Mouse (Mus musculus): ENCODE data around the gene Syk.

Gene Syk

DNA sequence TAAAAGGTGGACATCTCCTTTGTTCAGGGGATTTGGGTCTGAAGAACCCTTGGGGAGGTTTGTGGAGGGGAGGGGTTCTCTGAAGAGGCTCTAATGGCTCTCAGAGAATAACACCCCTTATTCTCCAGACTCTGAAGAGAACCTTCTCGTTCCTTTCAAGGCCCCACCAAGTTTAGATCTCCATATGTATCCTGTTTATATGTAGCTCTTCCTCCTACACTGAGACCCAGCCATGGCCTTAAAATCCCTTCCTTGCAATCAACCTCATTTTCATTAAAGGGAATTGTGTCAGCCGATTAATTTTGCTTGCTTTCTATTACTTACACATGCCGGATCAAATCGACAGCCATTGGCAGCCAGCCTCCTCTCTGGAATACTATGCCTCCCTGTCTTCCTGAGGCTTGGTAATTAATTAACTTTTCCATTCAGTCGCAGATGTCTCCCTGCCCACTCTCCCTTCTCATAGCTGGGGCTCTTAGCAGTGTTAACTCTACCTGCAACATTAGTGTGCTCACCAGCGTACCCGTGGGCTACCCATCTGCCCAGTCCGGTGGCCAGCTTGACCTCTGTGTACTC lies 13.7 kb upstream of the Syk start:
- no peak for DNase-seq (ENCODE audit: low spot score)

DNA sequence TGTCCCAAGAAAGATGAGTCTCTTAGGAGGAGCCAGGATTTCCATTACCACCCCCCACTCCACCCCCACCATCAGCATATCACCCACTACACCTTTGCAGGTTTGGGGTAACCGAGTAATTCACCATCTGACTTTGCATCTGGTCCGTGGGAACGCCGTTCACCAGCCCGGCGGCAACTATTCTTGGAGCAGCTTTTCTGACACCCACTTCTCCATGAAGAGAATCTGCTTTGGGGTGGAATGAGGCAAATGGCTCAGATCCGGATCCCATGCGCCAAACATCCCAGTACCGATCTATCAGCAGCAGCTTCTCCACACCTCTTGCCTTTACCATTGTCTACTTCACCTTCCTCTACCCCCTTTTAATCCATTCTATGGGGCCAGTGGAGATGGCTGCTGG lies 12.7 kb upstream of the Syk start:
- DNase-seq (ENCODE audit: low spot score) = no peak

DNA sequence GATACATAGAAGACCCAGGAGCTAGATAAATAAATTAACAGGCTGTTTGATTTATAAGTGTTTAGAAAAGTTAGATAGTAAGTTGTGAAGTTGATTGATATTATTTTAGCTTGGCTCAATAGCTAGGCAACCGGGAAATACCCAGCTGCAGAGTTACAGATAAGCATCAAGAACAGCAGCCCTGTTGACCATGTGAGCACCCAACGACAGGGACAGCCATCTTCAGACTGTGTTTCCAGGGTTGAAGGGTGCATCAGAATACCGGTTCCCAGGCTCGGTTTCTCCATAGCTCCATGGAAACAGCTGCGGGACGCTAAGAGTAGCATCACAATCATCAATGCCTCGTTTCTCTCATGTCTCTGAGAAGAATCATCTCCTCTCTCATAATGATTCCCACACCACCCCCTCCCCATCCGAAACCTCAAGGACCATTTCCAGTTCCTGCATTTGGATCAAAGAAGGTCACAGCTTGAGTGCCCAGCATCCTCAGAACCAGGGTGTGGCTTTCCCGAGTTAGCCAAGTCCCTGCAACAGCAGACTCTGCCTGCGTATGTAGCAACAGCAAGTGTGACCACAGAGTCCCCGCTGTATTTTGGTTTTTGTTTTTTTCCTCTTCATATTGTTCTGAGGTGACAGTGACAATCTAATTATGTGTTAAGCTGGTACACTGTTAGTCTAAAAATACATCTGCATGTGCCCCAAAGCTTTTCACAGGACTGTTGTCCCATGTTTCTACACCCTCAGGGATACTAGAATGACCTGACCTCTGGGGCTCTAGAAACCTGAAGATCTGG lies 11.2 kb upstream of the Syk start:
- DNase-seq (ENCODE audit: low spot score) = no peak

DNA sequence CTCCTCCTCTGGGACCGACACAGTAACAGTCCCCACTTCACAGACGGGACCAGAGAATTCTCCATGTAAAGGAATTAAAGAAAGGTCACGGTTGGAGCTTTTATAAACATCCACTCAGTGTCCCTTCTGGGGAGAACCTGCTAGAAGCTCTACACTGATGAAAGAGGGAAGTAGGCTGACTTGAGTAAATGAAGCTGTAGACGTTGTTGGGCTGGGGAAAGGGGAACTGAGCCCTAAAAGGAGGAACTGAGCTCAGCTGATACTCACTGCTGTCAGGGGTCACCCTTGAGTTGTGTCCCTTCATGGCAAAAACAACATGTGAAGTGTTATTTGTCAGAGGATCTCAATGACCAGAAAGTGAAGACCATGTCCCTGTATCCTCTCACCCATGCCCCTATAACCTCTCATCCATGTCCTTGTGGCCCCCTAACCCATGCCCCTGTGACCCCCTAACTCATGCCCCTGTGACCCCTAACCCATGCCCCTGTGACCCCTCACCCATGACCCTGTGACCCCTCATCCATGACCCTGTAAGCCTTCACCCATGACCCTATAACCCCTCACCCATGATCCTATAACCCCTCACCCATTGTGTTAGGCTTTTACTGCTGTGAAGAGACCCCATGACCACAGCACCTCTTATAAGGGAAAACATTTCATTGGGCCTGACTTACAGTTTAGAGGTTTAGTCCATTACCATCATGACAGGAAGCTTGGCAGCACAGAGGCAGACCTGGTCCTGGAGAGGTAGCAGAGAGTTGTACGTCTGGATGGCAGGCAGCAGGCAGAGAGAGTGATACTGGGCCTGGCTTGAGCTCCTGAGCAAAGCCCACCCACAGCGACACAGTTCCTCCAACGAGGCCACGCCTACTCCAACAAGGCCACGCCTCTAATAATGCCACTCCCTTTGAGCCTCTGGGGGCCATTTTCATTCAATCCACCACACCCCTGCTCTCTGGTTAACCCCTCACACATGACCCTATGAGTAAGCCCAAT lies 10.2 kb upstream of the Syk start:
- DNase-seq (ENCODE audit: low spot score) = no peak

DNA sequence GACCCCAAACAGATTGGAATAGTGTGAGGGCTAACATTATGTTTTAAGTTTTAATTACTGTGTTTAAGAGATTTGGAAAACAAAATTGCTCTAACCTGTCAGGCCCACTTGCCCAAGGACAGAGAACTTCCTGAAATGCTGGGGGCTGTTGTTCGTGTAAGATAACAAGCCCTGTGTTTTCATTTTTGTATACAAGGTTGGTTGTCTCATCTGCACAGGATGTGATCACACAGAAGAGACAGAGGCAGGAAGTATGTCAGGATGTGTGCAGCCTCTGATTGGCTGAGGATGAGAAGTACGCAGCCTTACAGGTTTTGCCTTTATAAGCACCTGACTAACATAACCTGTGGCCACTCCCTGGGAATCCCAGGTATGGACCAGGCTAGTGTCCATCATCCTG lies 8.7 kb upstream of the Syk start:
- DNase-seq (ENCODE audit: low spot score) = no peak

DNA sequence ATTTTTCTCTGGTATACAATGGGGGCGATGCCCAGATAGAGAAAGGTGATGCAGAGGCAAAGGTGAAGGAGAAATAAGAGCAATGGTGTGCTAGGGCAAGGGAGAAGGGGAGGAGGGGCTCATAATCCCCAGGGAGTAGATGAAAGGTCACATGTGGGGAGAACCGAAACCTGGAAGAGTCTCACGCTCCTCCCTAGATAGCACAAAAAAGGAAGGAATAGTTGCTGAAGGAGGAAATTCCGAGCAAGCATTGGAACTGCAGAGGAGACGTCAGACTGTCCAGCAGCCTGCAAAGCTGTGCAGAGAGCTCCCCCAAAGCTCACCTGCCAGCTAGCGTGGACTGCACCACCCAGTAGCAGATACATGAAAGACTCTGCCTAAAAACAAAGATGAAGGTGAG lies 7.5 kb upstream of the Syk start:
- no peak for DNase-seq (ENCODE audit: low spot score)

DNA sequence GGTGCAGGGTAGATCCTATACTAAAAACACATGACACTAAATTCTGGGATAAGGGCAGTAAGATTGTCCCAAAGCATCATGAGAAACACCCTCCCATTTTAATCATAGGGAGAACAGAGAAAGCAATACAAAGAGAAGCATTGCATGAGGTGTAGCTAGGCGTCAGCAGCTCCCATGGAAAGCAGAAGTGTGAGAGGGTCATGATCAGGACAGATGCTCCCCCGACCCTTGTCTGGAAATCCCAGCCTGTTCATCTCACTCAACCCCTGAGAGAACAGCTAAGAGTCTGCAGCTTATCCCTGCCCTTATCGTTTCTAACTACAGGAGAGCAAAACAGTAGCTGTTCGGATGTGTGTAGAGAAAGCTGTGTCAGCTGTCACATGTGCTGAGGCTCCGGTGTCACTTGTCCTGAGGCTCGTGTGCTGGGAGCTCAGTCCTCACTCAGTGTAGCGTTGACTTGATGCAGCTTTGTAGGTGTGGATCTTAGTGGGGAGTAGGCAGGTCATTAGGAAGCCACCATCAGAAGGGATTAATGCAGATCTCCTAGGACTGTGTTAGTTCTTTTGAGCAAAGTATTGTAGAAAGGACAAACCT lies 6.9 kb upstream of the Syk start:
- DNase-seq (ENCODE audit: low spot score) = no peak

DNA sequence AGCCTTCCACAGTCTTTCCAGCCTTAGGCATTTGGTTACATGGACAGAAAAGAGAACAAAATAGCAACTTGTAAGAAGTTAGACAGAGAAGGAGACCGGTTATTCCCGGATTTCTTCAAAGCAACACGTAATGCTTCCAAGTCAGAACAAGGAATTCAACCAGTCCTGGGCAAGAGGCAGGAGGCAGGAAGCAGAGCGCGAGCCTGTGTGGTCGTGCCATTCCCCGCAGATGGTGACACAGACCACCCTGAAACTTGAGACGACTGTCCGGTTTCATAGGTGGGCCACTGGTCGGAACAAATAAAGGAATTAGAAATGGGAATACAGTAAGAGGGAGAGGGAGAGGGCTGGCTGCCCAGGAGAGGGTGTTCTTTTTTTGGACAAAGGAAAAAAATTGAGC lies 6.1 kb upstream of the Syk start:
- DNase-seq (ENCODE audit: low spot score) = no peak

DNA sequence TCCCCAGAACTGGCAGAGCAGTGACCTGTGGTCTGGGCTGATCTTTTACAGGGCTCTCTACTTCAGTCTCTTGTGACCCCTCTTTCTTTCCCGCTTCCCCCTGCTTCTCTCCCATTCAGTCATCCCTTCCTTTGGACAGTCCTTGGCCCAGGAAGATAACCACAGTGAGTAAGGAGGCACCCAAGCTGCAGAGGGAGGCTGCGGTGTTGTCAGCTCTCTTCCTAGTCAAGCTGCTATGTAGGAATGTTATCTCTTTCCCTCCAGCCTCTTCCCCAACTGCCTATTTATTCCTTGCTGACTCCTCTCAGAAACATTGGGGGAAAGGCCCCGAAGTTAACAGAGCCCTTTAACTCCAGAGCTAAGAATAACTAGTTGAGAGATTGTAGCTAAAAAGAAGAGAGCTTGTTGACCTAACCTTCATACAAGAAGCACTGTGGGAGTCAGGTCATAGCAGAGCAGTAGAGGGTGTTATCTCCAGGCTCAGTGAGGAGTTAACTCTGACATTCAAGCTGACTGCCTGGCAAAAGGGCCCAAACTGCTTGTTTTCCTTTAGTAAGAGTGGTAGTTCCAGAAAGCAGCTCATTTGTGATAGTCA lies 5.5 kb upstream of the Syk start:
- DNase-seq (ENCODE audit: low spot score) = no peak

DNA sequence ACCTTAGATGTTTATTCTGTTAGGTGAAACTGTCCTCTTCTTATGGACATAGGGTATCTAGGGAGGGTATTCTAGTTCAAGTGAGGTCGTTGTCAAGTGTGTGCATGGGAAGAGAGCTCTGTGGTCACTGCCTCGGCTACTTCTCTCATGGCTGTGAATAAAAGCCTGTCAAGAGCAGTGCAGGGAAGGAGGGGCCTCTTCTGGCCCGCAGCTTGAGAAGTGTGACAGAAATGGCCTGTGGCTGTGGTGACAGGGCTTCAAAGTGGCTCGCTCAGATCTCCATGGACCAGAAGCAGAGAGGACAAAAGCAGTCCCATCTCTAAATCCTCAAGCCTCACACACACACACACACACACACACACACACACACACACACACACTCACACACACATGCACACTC lies 5.0 kb upstream of the Syk start:
- DNase-seq (ENCODE audit: low spot score) = no peak

DNA sequence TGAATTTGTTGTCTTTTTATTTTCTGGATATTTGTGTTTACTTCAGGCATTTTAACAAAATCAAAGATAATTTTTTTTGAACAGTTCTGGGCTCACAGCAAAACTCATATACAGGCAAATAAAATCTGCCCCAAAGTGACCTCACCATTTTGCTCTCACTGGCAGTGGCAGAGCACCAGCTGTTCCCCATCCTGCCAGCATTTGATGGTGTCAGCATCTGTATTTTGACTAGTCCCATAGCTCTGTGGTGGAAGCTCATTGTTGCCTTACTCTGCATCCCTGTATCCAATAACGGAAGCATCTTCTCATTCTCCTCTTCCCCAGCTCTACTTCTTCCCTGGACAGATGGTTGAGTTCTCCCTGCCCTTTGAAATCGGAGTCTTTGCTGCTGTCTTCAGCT lies 4.2 kb upstream of the Syk start:
- DNase-seq (ENCODE audit: low spot score) = no peak

DNA sequence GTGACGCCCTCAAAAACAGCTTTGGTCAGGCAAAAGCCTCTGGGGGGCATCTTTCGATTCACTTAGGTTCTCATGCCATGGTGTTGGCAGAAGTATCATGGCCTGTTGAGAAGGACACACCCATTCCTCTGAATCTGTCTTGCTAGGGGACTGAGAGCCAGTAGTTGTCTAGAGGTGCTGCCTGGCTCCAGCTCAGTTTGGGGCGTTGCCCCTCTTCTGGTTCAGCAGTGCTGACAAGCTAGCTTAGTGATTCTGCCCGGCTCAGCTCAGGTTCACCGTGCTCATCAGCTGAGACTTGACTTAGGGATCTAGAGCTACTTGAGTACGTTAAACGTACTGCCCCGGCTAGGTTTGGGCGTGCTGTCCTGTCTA lies 481 bp upstream of the Syk start:
- no peak for DNase-seq (ENCODE audit: low spot score)

DNA sequence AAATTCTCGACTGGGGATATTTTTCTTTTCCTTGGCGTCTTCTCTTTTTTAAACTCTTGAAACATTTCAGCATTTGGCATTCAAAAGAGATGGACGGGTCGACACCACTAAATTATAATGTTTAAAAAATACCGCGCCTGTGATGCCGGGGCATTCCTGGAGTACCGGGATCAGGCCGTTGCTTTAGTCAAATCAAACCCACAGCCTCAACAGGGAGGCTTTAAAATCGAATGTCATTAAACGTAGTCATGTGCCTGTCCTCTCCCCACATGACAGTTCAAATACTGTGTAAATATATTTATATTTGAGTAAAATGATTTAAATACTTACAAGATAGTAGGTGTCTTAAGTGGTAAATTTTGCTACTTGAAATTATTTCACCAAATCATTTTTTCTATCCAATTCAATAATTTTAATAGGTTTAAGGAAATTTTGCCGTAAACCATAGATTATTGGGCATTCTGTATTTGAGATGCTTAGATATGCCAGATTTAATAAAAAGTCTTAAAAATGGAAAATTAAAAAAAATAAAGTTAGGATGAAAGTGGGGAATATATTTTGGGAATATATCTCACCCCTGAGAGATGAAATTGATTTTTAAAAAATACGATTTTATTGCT lies 1.1 kb downstream of the Syk start:
- DNase-seq (ENCODE audit: low spot score) = no peak

DNA sequence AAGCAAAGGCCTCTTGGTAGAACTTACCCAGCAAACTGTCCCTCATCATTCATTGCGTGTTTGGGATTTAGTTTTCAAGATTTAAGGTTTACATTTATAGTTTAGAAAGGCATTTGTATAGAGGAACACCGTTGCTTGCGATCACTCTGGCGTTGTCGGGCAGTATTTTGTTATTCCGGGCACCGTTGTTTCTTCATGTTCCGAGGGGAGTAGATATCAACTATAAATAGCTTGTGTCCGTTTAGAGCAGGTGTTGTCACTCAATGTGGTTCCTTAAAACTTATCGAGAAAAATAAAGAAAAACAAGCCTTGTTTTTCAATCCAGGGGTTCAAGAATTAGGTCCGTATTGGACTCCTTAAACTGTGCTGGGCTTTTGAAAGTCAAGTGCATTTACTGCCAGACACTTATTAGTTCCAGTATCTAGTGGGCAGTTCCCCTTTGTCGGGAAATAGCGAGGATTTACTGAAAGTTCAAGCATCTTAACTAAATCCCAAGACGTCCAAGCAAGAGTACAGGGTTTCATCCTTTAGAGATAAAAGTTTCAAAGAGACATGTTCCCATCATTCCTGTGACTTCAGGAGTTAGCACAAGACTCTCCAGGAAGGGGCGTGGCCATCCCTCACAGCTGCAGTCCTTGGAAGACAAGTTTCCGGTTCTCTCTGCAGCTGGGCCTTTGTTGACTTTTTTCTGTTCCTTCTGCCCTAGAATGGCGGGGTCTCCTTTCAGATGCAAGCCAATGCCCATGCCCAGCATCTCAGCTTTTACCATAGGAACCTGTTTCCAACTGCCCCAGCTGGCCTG lies 1.9 kb downstream of the Syk start:
- no peak for DNase-seq (ENCODE audit: low spot score)

DNA sequence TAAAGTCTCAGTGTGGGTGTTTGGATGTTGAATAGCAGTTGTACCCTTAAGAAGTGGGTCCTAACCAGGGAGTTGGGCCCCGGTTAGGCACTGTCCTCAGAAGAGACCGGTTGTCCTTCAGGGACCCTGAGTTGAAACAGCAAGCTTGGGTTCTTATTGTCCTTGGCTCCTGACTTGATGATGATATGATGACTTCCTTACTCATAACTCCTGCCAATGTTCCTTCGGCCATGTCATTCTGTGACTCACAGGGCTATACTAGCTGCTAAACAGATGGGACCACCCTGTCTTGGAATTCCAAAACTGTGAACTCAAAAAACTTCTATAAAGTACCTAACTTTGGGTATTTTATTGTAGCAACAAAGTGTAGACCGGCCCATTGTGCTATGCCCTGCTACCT lies 4.8 kb downstream of the Syk start:
- DNase-seq (ENCODE audit: low spot score) = no peak

DNA sequence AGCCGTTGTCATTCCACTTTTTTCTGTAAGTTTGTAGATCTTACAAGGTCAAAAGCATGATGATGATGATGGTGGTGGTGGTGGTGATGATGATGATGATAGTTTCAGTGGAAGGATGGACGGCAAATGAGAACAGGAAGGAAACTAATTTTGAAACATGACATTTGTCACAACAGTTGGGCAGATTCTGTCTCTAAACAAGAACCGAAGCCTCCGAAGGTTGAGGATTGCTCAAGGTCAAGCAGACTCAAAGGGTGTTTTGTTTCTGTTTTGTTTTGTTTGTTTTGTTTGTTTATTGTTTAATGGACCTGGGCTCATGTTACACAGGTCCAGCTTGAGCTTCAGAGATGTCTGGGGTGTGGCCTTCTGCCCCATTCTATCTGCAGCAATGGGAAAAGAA lies 6.1 kb downstream of the Syk start:
- DNase-seq (ENCODE audit: low spot score) = no peak

DNA sequence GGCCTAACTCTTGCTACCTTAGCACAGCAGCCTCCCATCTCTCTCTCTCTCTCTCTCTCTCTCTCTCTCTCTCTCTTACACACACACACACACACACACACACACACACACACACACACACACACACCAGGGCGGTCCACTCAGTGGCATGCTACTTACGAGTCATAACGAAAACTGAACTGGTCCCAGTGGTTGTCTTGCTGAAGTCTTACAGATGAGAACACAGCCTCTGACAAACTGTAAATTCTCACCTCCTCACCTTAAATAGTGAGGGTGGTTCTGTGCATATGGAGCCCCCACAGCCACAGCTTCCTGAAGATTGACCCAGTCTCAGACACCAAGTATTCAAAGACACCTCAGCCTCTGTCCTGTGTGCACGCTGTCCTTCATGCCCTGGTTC lies 8.9 kb downstream of the Syk start:
- DNase-seq (ENCODE audit: low spot score) = no peak

DNA sequence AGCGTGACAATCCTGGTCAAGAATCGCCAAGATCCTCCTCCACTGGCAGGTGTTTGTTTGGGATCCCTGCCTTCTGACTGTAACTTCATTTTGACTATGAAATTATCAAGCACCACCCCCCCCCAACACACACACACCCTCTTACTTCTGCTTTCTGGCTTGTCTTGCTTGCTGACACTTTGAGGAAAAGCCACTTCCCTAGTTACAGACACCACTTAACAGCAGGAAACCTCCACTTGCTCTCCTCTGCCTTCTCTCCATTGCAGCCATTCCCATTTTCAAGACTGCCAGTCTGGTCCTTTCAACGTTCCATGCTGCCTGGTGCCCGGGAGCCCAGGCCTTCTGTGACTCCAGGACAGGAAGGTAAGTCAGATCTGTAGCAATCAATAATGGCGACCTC lies 13.7 kb downstream of the Syk start:
- DNase-seq (ENCODE audit: low spot score) = no peak

DNA sequence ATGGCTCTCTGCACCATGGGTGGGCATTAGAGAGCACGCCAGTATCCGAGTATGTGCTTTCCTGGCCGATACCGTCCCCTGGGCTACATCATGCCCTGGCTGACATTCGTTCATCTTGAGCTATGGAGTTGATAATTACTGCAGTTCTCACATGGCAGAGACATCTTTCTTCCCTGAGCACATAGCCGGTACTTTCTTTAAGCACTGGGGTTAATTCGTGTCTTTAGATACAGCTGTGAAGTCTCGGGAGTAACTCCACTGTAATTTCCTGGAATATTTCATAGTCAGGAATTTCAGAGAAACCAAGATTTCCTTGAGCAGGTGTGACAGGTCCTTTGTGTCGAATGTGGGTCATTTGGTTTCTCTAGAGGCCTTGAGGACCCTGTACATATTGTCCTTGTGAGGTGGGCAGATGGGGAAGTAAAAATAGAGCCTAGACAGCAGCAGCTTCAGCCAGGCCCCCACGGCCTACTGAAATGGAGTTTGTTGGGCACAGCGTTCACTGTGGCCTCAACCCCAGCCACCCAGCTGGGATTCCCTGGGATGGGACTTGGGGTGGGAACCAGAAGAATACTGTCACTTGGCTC lies 14.2 kb downstream of the Syk start:
- DNase-seq (ENCODE audit: low spot score) = no peak

DNA sequence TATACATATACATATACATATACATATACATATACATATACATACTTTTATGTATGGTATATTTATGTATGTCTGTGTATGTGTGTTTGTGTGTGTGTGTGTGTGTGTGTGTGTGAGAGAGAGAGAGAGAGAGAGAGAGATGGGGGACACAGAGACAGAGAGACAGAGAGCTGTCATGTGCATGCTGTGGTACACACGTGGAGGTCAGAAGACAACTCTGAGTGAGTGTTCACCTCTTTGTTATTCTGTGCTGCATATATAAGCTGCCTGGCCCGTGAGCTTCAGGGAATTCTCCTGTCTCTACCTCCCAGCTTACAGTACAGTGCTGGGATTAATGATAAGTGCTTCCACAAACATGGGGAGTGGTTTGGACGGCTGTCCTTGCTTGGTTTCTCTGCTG lies 15.3 kb downstream of the Syk start:
- DNase-seq (ENCODE audit: low spot score) = no peak

Measured in ovary, postnatal 36 days (tissue).